Mouse (Mus musculus) CH12.LX (cell line): Measurements from ENCODE around the gene D630023F18Rik. TPM values are rescaled to one million over a fixed set of nuclear protein-coding genes. Genes with fewer than 3 reads are reported as not detected.

Source experiments
- DNase-seq: peaks from one replicate; pipeline ENCODE4 v3.0.0-alpha.2; 2013; ENCODE audit errors: extremely low read depth
- H3K27ac ChIP-seq: 2 replicates; pipeline ENCODE4 v1.5.1; 2012; ENCODE audit warnings: low read depth, mild to moderate bottlenecking, control low read depth, moderate library complexity; ENCODE audit not compliant: insufficient read depth
- H3K27me3 ChIP-seq: replicated peaks from 2 replicates; pipeline ENCODE3; 2012; ENCODE audit warnings: inconsistent platforms
- H3K36me3 ChIP-seq, 2 experiments: replicated peaks in 1 of 2; 2 replicates each; pipeline versions ENCODE3 to v1.6.1; 2012; ENCODE audit warnings: inconsistent platforms in 1 of 2, low read length in 1 of 2, mild to moderate bottlenecking in 1 of 2, mixed read lengths in 1 of 2, moderate library complexity in 1 of 2; ENCODE audit not compliant: control insufficient read depth in 1 of 2, insufficient read depth in 1 of 2
- H3K4me1 ChIP-seq, 2 experiments: 2 replicates each; pipeline ENCODE4 v1.6.1; 2012; ENCODE audit warnings: inconsistent platforms in 1 of 2, moderate library complexity in 1 of 2; ENCODE audit not compliant: insufficient read depth in 2 of 2, control insufficient read depth in 1 of 2
- H3K4me2 ChIP-seq: 2 replicates; pipeline ENCODE4 v1.6.1; 2012; ENCODE audit warnings: low read depth, mild to moderate bottlenecking, control low read depth; ENCODE audit not compliant: poor library complexity, insufficient read depth, severe bottlenecking
- H3K4me3 ChIP-seq, 3 experiments: fragments of 150-350 bp in 1 of 3; sonication (generic) in 1 of 3; replicated peaks in 1 of 3; 2 replicates each; pipeline versions ENCODE3 to v1.5.1; 2011 to 2012; ENCODE audit warnings: low read depth in 2 of 3, low read length in 2 of 3, mild to moderate bottlenecking in 2 of 3, moderate library complexity in 2 of 3, control low read depth in 1 of 3, improper control_type of control experiment in 1 of 3, inconsistent platforms in 1 of 3, mixed read lengths in 1 of 3; ENCODE audit not compliant: poor library complexity in 1 of 3
- H3K79me2 ChIP-seq: replicated peaks from 2 replicates; pipeline ENCODE4 v1.6.1; 2012; ENCODE audit warnings: mild to moderate bottlenecking, moderate library complexity; ENCODE audit not compliant: control insufficient read depth, poor library complexity, insufficient read depth, severe bottlenecking; ENCODE audit errors: extremely low read depth
- H3K9ac ChIP-seq: 2 replicates; pipeline ENCODE4 v1.6.1; 2012; ENCODE audit warnings: low read depth, mild to moderate bottlenecking, control low read depth, moderate library complexity; ENCODE audit not compliant: insufficient read depth
- H3K9me3 ChIP-seq: replicated peaks from 2 replicates; pipeline ENCODE3; 2012; ENCODE audit warnings: low read length, inconsistent platforms, mixed read lengths
- CHD1 ChIP-seq: IDR thresholded peaks from 2 replicates; pipeline ENCODE4 v1.6.1; 2012; ENCODE audit warnings: low read depth, low read length, improper control_type of control experiment, inconsistent platforms
- CHD2 ChIP-seq: IDR thresholded peaks from 2 replicates; pipeline ENCODE4 v1.6.1; 2011; ENCODE audit warnings: low read length, improper control_type of control experiment
- GABPA ChIP-seq: IDR thresholded peaks from 2 replicates; pipeline ENCODE4 v1.6.1; 2012; ENCODE audit warnings: low read depth, low read length, improper control_type of control experiment, inconsistent platforms; ENCODE audit not compliant: insufficient replicate concordance
- HCFC1 ChIP-seq: IDR thresholded peaks from 2 replicates; pipeline ENCODE4 v1.6.1; 2012; ENCODE audit warnings: low read depth, mild to moderate bottlenecking, inconsistent platforms, low read length, improper control_type of control experiment
- MAFK ChIP-seq: IDR thresholded peaks from 2 replicates; pipeline ENCODE4 v1.6.1; 2011; ENCODE audit warnings: low read length, improper control_type of control experiment; ENCODE audit not compliant: insufficient replicate concordance
- MAZ ChIP-seq: IDR thresholded peaks from 2 replicates; pipeline ENCODE4 v1.6.1; 2012; ENCODE audit warnings: low read depth, mild to moderate bottlenecking, inconsistent platforms, low read length, improper control_type of control experiment, moderate library complexity
- NRF1 ChIP-seq: IDR thresholded peaks from 2 replicates; pipeline ENCODE4 v1.6.1; 2014; ENCODE audit warnings: low read depth, mild to moderate bottlenecking, inconsistent platforms, low read length, improper control_type of control experiment, moderate library complexity
- PAX5 ChIP-seq: IDR thresholded peaks from 2 replicates; pipeline ENCODE4 v1.6.1; 2012; ENCODE audit warnings: low read length, inconsistent platforms, mixed read lengths
- RAD21 ChIP-seq: IDR thresholded peaks from 2 replicates; pipeline ENCODE4 v1.6.1; 2011; ENCODE audit warnings: low read depth, mild to moderate bottlenecking, low read length, improper control_type of control experiment, moderate library complexity
- SIN3A ChIP-seq: IDR thresholded peaks from 2 replicates; pipeline ENCODE4 v1.6.1; 2012; ENCODE audit warnings: low read length, improper control_type of control experiment, inconsistent platforms
- SMC3 ChIP-seq: IDR thresholded peaks from 2 replicates; pipeline ENCODE4 v1.6.1; 2011; ENCODE audit warnings: low read depth, low read length, improper control_type of control experiment
- TBP ChIP-seq: conservative IDR thresholded peaks from 2 replicates; pipeline ENCODE4 v1.6.1; 2011; ENCODE audit warnings: low read depth, low read length, improper control_type of control experiment
- UBTF ChIP-seq: IDR thresholded peaks from 2 replicates; pipeline ENCODE4 v1.6.1; 2012; ENCODE audit warnings: low read depth, mild to moderate bottlenecking, inconsistent platforms, low read length, improper control_type of control experiment, moderate library complexity
- ZC3H11A ChIP-seq: IDR thresholded peaks from 2 replicates; pipeline ENCODE4 v1.6.1; 2012; ENCODE audit warnings: low read depth, mild to moderate bottlenecking, inconsistent platforms, low read length, improper control_type of control experiment
- ZKSCAN1 ChIP-seq: IDR thresholded peaks from 2 replicates; pipeline ENCODE4 v1.6.1; 2012; ENCODE audit warnings: low read depth, inconsistent platforms, low read length, improper control_type of control experiment, borderline replicate concordance
- ZNF384 ChIP-seq: IDR thresholded peaks from 2 replicates; pipeline ENCODE4 v1.6.1; 2012; ENCODE audit warnings: low read depth, low read length, improper control_type of control experiment, inconsistent platforms
- dilution Hi-C: fragments of 300-500 bp; cut with MboI; formaldehyde crosslinking; loops from 2 replicates; pipeline ENCODE4 v1.14.3; 2020; ENCODE audit warnings: low sequenced_read_pairs; ENCODE audit not compliant: extremely low pct_unique_long_range_greater_than_20kb, extremely low pct_ligation_motif_present
- in situ Hi-C: fragments of 300-500 bp; cut with MboI; formaldehyde crosslinking; loops from 3 replicates; pipeline ENCODE4 v1.14.3; 2019; ENCODE audit warnings: low sequenced_read_pairs, low pct_ligation_motif_present, low pct_unique_long_range_greater_than_20kb, mixed read lengths
- polyA plus RNA-seq: library from polyadenylated mRNA; unstranded; fragments of >175 nt; gene quantifications from 2 replicates; pipeline ENCODE4 v1.2.1, GENCODE M21; 2012; ENCODE audit warnings: low read depth; ENCODE audit not compliant: insufficient read length
- total RNA-seq, 2 experiments: library from RNA; depleted of rRNA; stranded (reverse); fragments of 300-350 nt in 1 of 2; fragments of >200 nt in 1 of 2; gene quantifications; 2 replicates each; pipeline ENCODE4 v1.2.3; 2012 to 2014

D630023F18Rik gene
- total and polyA plus RNA-seq, 3 experiments = 0.13 to 0.17 TPM; not detected in 1

- Histone ChIP-seq H3K9ac (no peak overlapping the region), H3K9me3 (peaks cover 2% of the 10 kb centered on the region), H3K36me3 (no peaks in the 10 kb centered on the region), H3K27ac (no peak overlapping the region), H3K4me3 (no peak overlapping the region), H3K4me2 (no peak overlapping the region), H3K27me3 (no peaks in the 10 kb centered on the region), H3K4me1 (no peaks in the 10 kb centered on the region), H3K79me2 (no peaks in the 10 kb centered on the region)
- dilution Hi-C loops (no loop called here), in situ Hi-C loops (no loop called here)
- no peak for DNase-seq
- TF ChIP-seq ZNF384 (no peak), ZKSCAN1 (no peak), HCFC1 (no peak), MAFK (no peak), SIN3A (no peak), GABPA (no peak), UBTF (no peak), ZC3H11A (no peak), TBP (no peak)
Measured at GRCm38 (mm10) chr1:65144783-65145182, 21.8 kb upstream of the D630023F18Rik start.

- no peaks in the 10 kb centered on the region for H3K79me2 ChIP-seq
- no peak for DNase-seq
- no peaks in the 10 kb centered on the region for H3K9me3 ChIP-seq
- TF ChIP-seq PAX5 (no peak), CHD1 (no peak), CHD2 (no peak), NRF1 (no peak), MAZ (no peak), SMC3 (no peak), RAD21 (no peak)
- dilution Hi-C loops (no loop called here), in situ Hi-C loops (no loop called here)
- no peaks in the 10 kb centered on the region for H3K4me1 ChIP-seq
- H3K9ac ChIP-seq = no peak overlapping the region
- no peaks in the 10 kb centered on the region for H3K27me3 ChIP-seq
- no peak overlapping the region for H3K4me3 ChIP-seq
- H3K27ac ChIP-seq = no peak overlapping the region
- H3K36me3 ChIP-seq = no peaks in the 10 kb centered on the region
- no peak overlapping the region for H3K4me2 ChIP-seq
Measured at GRCm38 (mm10) chr1:65137560-65137959, 14.5 kb upstream of the D630023F18Rik start.
